Mouse (Mus musculus) liver, embryonic 14.5 days (tissue): ENCODE results near the gene Arpc3.

Source experiments
- CTCF ChIP-seq: IDR thresholded peaks from 2 replicates; pipeline ENCODE4 v1.5.1; 2016; ENCODE audit warnings: antibody characterized with exemption, low read depth, control low read depth
- EP300 ChIP-seq: IDR thresholded peaks from 2 replicates; pipeline ENCODE4 v1.6.1; 2016; ENCODE audit warnings: antibody characterized with exemption, low read depth

- TF ChIP-seq CTCF (no peak), EP300 (no peak)
Observed at GRCm38 (mm10) chr5:122460656-122461055, 69.0 kb downstream of the Arpc3 start.
